Mouse (Mus musculus) neural tube, embryonic 14.5 days (tissue): ENCODE results near the gene Vwa5b1. TPM values are rescaled to one million over a fixed set of nuclear protein-coding genes. Genes with fewer than 3 reads are reported as not detected.

Experiments
- ATAC-seq: fragments of 200-750 bp; cut with Nextera tagmentation; 2 replicates; pipeline ENCODE4 v1.8.0; 2017; ENCODE audit warnings: low read depth, mild to moderate bottlenecking, moderate TSS enrichment, moderate library complexity
- H3K27ac ChIP-seq: fragments of 300-500 bp; sonication (generic); 2 replicates; pipeline ENCODE4 v1.5.1; 2014; ENCODE audit warnings: low read depth, mild to moderate bottlenecking, control low read depth, low read length, moderate library complexity, mixed read lengths
- H3K27me3 ChIP-seq: fragments of 300-500 bp; sonication (generic); 2 replicates; pipeline ENCODE4 v1.6.1; 2014; ENCODE audit warnings: low read length; ENCODE audit not compliant: control insufficient read depth, insufficient read depth
- H3K36me3 ChIP-seq: fragments of 300-500 bp; sonication (generic); 2 replicates; pipeline ENCODE4 v1.6.1; 2014; ENCODE audit warnings: low read length, mixed read lengths; ENCODE audit not compliant: control insufficient read depth, insufficient read depth
- H3K4me1 ChIP-seq: fragments of 300-500 bp; sonication (generic); 2 replicates; pipeline ENCODE4 v1.6.1; 2014; ENCODE audit warnings: low read length; ENCODE audit not compliant: control insufficient read depth, insufficient read depth
- H3K4me2 ChIP-seq: fragments of 300-500 bp; sonication (generic); 2 replicates; pipeline ENCODE4 v1.6.1; 2014; ENCODE audit warnings: mild to moderate bottlenecking, low read depth, low read length, control low read depth
- H3K4me3 ChIP-seq: fragments of 300-500 bp; sonication (generic); 2 replicates; pipeline ENCODE4 v1.5.1; 2014; ENCODE audit warnings: low read depth, low read length, control low read depth, mixed read lengths
- H3K9ac ChIP-seq: fragments of 300-500 bp; sonication (generic); replicated peaks from 2 replicates; pipeline ENCODE4 v1.6.1; 2014; ENCODE audit warnings: low read depth, mild to moderate bottlenecking, control low read depth, low read length, mixed read lengths
- H3K9me3 ChIP-seq: fragments of 300-500 bp; sonication (generic); 2 replicates; pipeline ENCODE4 v1.6.1; 2016; ENCODE audit warnings: low read length; ENCODE audit not compliant: control insufficient read depth
- WGBS: fragments of 180-500 bp; shearing (Covaris S2); extraction: QIAGEN DNeasy Blood & Tissue Kit; methylation state at CpG from one replicate; pipeline ENCODE4 v1.1.7; 2014; 5-methylcytosine and 5-hydroxymethylcytosine counted together
- polyA plus RNA-seq: library from polyadenylated mRNA; unstranded; fragments of >200 nt; fragmentation: Nextera tagmentation; extraction: Ambion mirVana; gene quantifications from 2 replicates; pipeline ENCODE4 v1.2.1, GENCODE M21; 2014

Gene Vwa5b1
- polyA plus RNA-seq, 1 experiment from 2014 or later = 0.80 TPM

- WGBS = 80% methylated on average over 11 of the region's 11 CpGs
- ATAC-seq = no peak
- H3K9me3 ChIP-seq = no peaks in the 10 kb centered on the region
Observed at GRCm38 (mm10) chr4:138659936-138660602, 24.4 kb upstream of the Vwa5b1 start.

GRCm38 (mm10) chr4:138653056-138653455, 17.4 kb upstream of the Vwa5b1 start:
- no peaks in the 10 kb centered on the region for H3K9me3 ChIP-seq
- no peaks in the 10 kb centered on the region for H3K36me3 ChIP-seq
- 20% methylated on average over 6 of the region's 6 CpGs for WGBS
- H3K27me3 ChIP-seq = no peaks in the 10 kb centered on the region
- no peak; the same call in 1 of the 2 replicates for ATAC-seq
- 0 out of 2 replicates have a peak, but pooled peaks cover 4% of the 10 kb centered on the region for H3K4me1 ChIP-seq
- peak overlapping the region; percentile 23; the same call in 1 of the 2 replicates for H3K27ac ChIP-seq
- H3K9ac ChIP-seq = no peak overlapping the region
- H3K4me3 ChIP-seq = no peak overlapping the region
- no peak overlapping the region for H3K4me2 ChIP-seq

More at GRCm38 (mm10) chr4:138659936-138660602, 24.4 kb upstream of the Vwa5b1 start:
- H3K4me1 ChIP-seq = no peaks in the 10 kb centered on the region
- no peak overlapping the region for H3K4me2 ChIP-seq
- H3K27ac ChIP-seq = no peak overlapping the region
- no peak overlapping the region for H3K4me3 ChIP-seq
- no peaks in the 10 kb centered on the region for H3K27me3 ChIP-seq
- no peak overlapping the region for H3K9ac ChIP-seq
- no peaks in the 10 kb centered on the region for H3K36me3 ChIP-seq

- H3K36me3 ChIP-seq = no peaks in the 10 kb centered on the region
- no peaks in the 10 kb centered on the region for H3K27me3 ChIP-seq
- no peak for ATAC-seq
- H3K4me3 ChIP-seq = no peak overlapping the region
- H3K4me2 ChIP-seq = no peak overlapping the region
- 0 out of 2 replicates have a peak, but pooled peaks cover 4% of the 10 kb centered on the region for H3K4me1 ChIP-seq
- no peaks in the 10 kb centered on the region for H3K9me3 ChIP-seq
- no peak overlapping the region for H3K9ac ChIP-seq
- no peak overlapping the region for H3K27ac ChIP-seq
- 87% methylated on average over 4 of the region's 4 CpGs for WGBS
Observed at GRCm38 (mm10) chr4:138651881-138652280, 16.2 kb upstream of the Vwa5b1 start.

GRCm38 (mm10) chr4:138648096-138648635, 12.5 kb upstream of the Vwa5b1 start:
- Histone ChIP-seq H3K27me3 (no peaks in the 10 kb centered on the region), H3K4me2 (no peak overlapping the region), H3K27ac (no peak overlapping the region), H3K9ac (no peak overlapping the region), H3K9me3 (no peaks in the 10 kb centered on the region), H3K4me1 (0 out of 2 replicates have a peak, but pooled peaks cover 4% of the 10 kb centered on the region), H3K4me3 (no peak overlapping the region), H3K36me3 (no peaks in the 10 kb centered on the region)
- ATAC-seq = no peak
- 50% methylated on average over 3 of the region's 3 CpGs for WGBS

- Histone ChIP-seq H3K27ac (no peak overlapping the region), H3K4me1 (no peaks in the 10 kb centered on the region), H3K4me2 (no peak overlapping the region), H3K27me3 (no peaks in the 10 kb centered on the region), H3K9me3 (no peaks in the 10 kb centered on the region), H3K36me3 (no peaks in the 10 kb centered on the region), H3K4me3 (no peak overlapping the region), H3K9ac (no peak overlapping the region)
- 19% methylated on average over 4 of the region's 4 CpGs for WGBS
- no peak for ATAC-seq
Observed at GRCm38 (mm10) chr4:138642272-138642671, 6.6 kb upstream of the Vwa5b1 start.

GRCm38 (mm10) chr4:138636146-138636511, 445 bp upstream of the Vwa5b1 start:
- H3K9me3 ChIP-seq = no peaks in the 10 kb centered on the region
- peaks cover 6% of the 10 kb centered on the region for H3K4me1 ChIP-seq
- WGBS = 62% methylated on average over 4 of the region's 4 CpGs
- no peaks in the 10 kb centered on the region for H3K27me3 ChIP-seq
- H3K36me3 ChIP-seq = no peaks in the 10 kb centered on the region
- peak; percentile 14; the same call in 1 of the 2 replicates for ATAC-seq
- no peak overlapping the region for H3K9ac ChIP-seq
- no peak overlapping the region for H3K4me3 ChIP-seq
- H3K4me2 ChIP-seq = no peak overlapping the region
- H3K27ac ChIP-seq = no peak overlapping the region

GRCm38 (mm10) chr4:138628256-138628655, 7.4 kb downstream of the Vwa5b1 start:
- WGBS = 58% methylated on average over 5 of the region's 5 CpGs
- no peak overlapping the region for H3K27ac ChIP-seq
- H3K4me1 ChIP-seq = no peaks in the 10 kb centered on the region; the same call in 1 of the 2 replicates
- no peaks in the 10 kb centered on the region for H3K9me3 ChIP-seq
- H3K27me3 ChIP-seq = no peaks in the 10 kb centered on the region
- no peak overlapping the region for H3K9ac ChIP-seq
- H3K4me2 ChIP-seq = no peak overlapping the region
- no peak overlapping the region for H3K4me3 ChIP-seq
- no peak for ATAC-seq
- no peaks in the 10 kb centered on the region for H3K36me3 ChIP-seq

- Histone ChIP-seq H3K4me1 (no peaks in the 10 kb centered on the region), H3K36me3 (no peaks in the 10 kb centered on the region), H3K4me3 (no peak overlapping the region), H3K27me3 (no peaks in the 10 kb centered on the region), H3K9me3 (no peaks in the 10 kb centered on the region), H3K4me2 (no peak overlapping the region), H3K27ac (no peak overlapping the region), H3K9ac (no peak overlapping the region)
- WGBS = 15% methylated on average over 8 of the region's 8 CpGs
- ATAC-seq = no peak
Observed at GRCm38 (mm10) chr4:138614454-138614853, 21.2 kb downstream of the Vwa5b1 start.

- WGBS = 81% methylated on average over 9 of the region's 9 CpGs
- Histone ChIP-seq H3K36me3 (no peaks in the 10 kb centered on the region), H3K4me2 (no peak overlapping the region), H3K9me3 (no peaks in the 10 kb centered on the region), H3K27ac (no peak overlapping the region), H3K4me3 (no peak overlapping the region), H3K9ac (no peak overlapping the region), H3K4me1 (peaks cover 8% of the 10 kb centered on the region), H3K27me3 (no peaks in the 10 kb centered on the region)
- no peak for ATAC-seq
Observed at GRCm38 (mm10) chr4:138601926-138602325, 33.8 kb downstream of the Vwa5b1 start.
